Mouse (Mus musculus): ENCODE results near the gene Ppp2r5c.

Gene Ppp2r5c

GRCm38 (mm10) chr12:110510171-110510871 is 63.4 kb downstream of the Ppp2r5c start:
- in situ Hi-C loops (cut with MseI, MboI) = no loop called here

DNA sequence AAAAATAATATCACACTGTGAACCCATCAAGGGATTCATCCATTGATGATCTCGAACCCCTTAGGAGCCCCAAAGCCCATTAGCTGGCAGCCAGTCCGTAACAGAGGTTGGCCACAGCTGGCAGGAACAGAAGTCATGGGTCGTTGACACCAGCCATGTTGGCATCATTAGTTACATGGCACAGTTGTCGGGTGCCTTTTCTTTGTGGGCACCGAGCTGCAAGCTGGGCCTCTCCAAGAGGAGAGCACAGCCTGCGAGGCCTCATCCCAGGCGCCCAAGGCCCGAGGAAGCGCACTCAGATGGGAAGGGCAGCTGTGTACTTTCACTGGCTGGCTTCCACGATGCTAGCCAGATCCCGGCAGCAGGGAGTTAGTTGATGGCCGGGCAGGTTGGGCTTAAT is 64.3 kb downstream of the Ppp2r5c start:
- in situ Hi-C loops (cut with MseI, MboI) = no loop called here

DNA sequence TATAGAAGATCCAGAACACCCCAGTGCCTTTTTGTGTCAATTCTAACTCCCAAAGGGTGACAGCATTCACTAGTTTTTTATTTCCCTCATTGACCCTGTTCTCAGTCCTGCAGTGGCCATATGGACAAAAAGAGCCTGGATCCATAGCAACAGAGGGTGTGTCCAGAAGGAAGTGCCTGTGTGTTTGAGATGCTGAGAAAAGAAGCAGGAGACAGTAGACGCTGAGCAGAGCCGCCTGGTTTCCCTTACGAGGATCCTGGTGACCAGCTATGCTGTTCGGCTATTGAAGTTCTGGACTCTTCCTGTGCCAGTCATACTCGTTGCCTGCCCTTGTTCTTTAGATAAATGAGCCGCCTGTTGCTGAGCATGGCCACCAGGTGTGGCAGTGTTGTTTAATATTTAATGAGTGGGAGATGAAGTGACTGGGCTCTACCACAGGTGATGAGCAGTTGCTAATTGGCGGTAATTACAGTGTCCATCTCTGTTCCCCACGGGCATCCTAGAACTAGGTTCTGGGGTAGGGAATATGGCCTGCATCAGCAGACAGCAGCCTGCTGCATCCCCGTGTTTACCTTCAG is 65.0 kb downstream of the Ppp2r5c start:
- in situ Hi-C loops (cut with MseI, MboI) = no loop called here

- in situ Hi-C loops (cut with MseI, MboI) = no loop called here
Measured at GRCm38 (mm10) chr12:110512884-110513283, 66.0 kb downstream of the Ppp2r5c start.

DNA sequence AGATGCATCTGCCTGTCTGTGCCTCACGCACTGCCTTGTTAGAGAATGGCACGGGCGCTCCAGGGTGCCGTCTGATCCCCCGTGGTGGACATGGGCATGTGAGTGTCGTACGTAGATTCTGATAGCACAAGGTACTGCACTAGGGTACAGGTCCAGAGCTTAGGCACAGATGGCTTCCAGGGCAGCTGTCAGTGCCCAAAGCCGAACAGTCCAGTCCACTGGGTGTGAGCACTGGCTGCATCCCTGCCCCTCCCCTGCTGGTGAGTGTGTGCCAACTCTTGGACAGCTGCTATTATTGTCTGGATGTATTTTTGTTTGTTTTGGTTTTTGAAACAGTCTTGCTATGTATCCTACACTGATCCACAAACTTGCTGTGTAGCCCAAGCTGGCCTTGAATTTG is 68.8 kb downstream of the Ppp2r5c start:
- in situ Hi-C loops (cut with MseI, MboI) = no loop called here

GRCm38 (mm10) chr12:110520236-110520987 is 73.5 kb downstream of the Ppp2r5c start:
- in situ Hi-C loops (cut with MseI, MboI) = no loop called here

- in situ Hi-C loops (cut with MseI, MboI) = no loop called here
Measured at GRCm38 (mm10) chr12:110523526-110523925, 76.6 kb downstream of the Ppp2r5c start.

GRCm38 (mm10) chr12:110532711-110533110 is 85.8 kb downstream of the Ppp2r5c start:
- in situ Hi-C loops (cut with MseI, MboI) = no loop called here

DNA sequence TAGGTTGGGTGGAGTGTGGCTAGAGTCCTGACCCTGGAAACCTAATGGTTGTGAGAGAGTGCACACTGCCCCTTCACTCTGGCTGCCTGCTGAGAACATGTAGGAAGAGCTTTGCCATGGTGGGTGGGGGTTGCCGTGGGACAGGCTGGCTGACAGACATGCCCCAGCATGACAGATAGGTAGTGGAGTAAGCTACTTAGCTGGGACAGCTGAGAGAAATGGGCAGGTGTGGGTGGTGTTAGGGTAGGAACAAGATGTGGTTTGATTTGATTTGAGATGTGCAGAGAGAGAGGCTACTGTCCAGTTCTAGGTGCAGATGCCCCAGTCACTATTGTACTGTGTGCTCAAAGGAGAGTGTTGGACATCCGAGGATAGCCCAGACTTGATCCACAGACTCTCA is 86.2 kb downstream of the Ppp2r5c start:
- in situ Hi-C loops (cut with MseI, MboI) = no loop called here

DNA sequence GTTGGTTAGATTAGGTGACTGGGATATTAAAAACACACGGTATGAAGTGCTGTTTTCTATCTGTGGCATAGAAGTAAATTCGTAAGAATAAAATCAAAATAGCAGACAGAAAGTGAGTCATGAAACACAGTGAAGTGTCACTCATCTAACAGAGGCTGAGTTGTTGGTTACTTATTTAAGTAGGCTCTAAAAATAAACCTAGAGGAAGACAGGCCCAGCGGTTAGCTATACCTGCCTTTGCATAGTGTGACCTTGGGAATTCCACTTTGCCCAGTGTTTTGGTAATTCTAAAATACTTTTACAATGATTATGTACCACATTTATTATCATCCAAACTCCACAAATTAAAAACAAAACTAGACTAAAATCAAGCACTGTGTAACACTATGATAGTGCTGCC is 86.9 kb downstream of the Ppp2r5c start:
- in situ Hi-C loops (cut with MseI, MboI) = no loop called here

GRCm38 (mm10) chr12:110535361-110535760 is 88.4 kb downstream of the Ppp2r5c start:
- in situ Hi-C loops (cut with MseI, MboI) = no loop called here

- in situ Hi-C loops (cut with MseI, MboI) = no loop called here
Measured at GRCm38 (mm10) chr12:110537751-110538150, 90.8 kb downstream of the Ppp2r5c start.

GRCm38 (mm10) chr12:110539346-110539745 is 92.4 kb downstream of the Ppp2r5c start:
- in situ Hi-C loops (cut with MseI, MboI) = no loop called here

DNA sequence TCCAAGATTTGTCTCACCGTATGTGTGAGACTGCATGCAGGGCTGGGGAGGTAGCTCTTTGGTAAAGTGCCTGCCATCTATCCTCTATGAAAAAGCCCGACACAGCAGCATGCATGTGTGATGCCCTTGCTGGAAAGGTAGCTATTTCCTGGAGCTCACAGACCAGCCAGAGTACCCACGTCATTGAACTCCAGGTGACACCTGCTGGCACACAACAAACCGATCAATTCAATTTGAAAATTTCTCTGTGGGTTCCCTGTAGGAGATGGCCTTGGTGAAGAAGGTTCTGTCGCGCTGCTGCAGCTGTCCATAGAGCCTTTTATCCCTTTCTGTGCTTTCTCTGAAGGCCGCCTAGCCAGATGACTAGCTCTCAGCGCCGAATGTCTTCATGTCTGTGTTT is 92.9 kb downstream of the Ppp2r5c start:
- in situ Hi-C loops (cut with MseI, MboI) = no loop called here

GRCm38 (mm10) chr12:110540273-110540672 is 93.4 kb downstream of the Ppp2r5c start:
- in situ Hi-C loops (cut with MseI, MboI) = no loop called here

DNA sequence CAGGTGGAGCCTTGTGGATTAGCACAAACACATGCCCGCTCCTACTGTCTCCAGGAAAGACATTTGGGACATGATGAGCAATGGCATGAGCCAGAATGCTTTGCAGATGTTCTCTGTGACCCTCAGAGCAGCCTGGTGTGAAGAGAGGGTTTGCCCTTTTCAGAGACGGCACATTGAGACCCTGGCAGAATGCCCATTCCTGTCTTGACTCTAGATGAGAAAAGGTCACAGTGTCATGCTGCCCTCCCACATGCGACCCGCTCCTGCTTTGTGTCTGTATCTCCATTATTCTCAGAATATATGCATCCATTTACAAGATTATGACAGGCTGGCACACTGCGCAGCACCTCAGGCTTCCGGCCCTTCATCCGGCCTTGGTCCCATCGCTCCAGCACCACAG is 94.1 kb downstream of the Ppp2r5c start:
- in situ Hi-C loops (cut with MseI, MboI) = no loop called here

GRCm38 (mm10) chr12:110541528-110541927 is 94.6 kb downstream of the Ppp2r5c start:
- in situ Hi-C loops (cut with MseI, MboI) = no loop called here

- in situ Hi-C loops (cut with MseI, MboI) = no loop called here
Measured at GRCm38 (mm10) chr12:110545040-110545701, 98.3 kb downstream of the Ppp2r5c start.

DNA sequence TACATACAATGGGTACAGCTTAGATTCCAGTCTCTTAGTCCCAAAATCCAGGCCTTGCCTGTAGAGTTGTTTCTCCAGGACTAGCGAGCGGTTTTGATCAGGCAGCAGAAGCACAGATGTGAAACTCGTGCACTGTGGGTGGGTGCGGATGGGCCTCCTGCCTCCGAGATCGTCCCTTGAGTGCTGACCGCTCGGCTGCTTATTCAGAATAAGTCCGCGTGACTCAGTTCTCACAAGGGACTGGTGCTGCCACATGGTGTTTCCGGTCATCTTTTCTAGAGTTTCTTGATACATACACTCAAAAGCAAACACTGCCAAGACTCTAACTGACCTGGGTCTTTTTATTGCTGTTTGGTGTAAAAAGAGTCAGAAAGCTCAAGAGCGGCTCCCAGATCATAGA is 100.7 kb downstream of the Ppp2r5c start:
- in situ Hi-C loops (cut with MseI, MboI) = no loop called here

GRCm38 (mm10) chr12:110549437-110550112 is 102.7 kb downstream of the Ppp2r5c start:
- in situ Hi-C loops (cut with MseI, MboI) = no loop called here

DNA sequence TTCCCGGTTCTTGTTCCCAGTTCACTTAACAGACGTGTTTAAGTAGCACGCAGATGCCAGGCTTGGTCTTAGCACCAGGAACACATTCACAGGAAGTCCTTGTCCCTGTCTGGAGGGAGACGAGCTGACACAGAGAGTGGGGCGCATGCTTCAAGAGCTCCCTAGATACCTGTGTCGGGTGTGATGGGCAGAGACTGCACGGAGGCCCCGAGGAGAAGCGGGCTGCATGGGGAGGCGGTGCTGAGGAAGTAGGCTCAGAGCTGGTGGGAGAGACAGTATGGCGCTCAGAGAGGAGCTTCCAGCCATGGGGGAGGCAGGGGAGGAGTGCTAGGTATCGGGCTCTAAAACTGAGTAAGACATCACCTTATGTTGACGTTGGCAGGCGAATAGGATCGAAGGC is 103.4 kb downstream of the Ppp2r5c start:
- in situ Hi-C loops (cut with MseI, MboI) = no loop called here

- in situ Hi-C loops (cut with MseI, MboI) = no loop called here
Measured at GRCm38 (mm10) chr12:110552113-110552512, 105.2 kb downstream of the Ppp2r5c start.

Data from mouse trophoblast stem cell (cell line).